Mouse (Mus musculus): ENCODE results near the gene Tnfaip8l2.

GRCm38 (mm10) chr3:95124972-95125371 is 17.2 kb downstream of the Tnfaip8l2 start:
- TF ChIP-seq CTCF (IDR thresholded peaks at IDR 0.05; ENCODE audit: low read depth) = no peak
- no peak for TF ChIP-seq EP300 (IDR thresholded peaks at IDR 0.05; ENCODE audit: low read depth)

All from liver, embryonic 14.5 days (tissue).